Mouse (Mus musculus): ENCODE results near the gene Vil1. TPM values are rescaled to one million over a fixed set of nuclear protein-coding genes. Genes with fewer than 3 reads are reported as not detected.

The Vil1 gene
- polyA plus RNA-seq, 1 experiment from 2014 or later: 0.19 TPM

GRCm38 (mm10) chr1:74397268-74397918 is 11.8 kb upstream of the Vil1 start:
- WGBS (ENCODE audit: insufficient replicate concordance): 3% methylated on average over 41 of the region's 41 CpGs
- Histone ChIP-seq H3K9ac (replicated peaks) (peak overlapping the region; percentile 71), H3K4me1 (ENCODE audit: insufficient read depth) (peaks cover 39% of the 10 kb centered on the region), H3K9me3 (ENCODE audit: low read length) (no peaks in the 10 kb centered on the region), H3K27me3 (ENCODE audit: insufficient read depth, low read length) (no peaks in the 10 kb centered on the region), H3K36me3 (replicated peaks; ENCODE audit: insufficient read depth, low read length) (peaks cover 21% of the 10 kb centered on the region), H3K4me2 (ENCODE audit: low read depth, low read length) (peak overlapping the region; percentile 85), H3K4me3 (ENCODE audit: low read depth, low read length) (peak overlapping the region; percentile 59), H3K27ac (ENCODE audit: low read depth) (peak overlapping the region; percentile 89)
- ATAC-seq (peak; percentile 92), DNase-seq (peak; percentile 99)
- TF ChIP-seq CTCF (IDR thresholded peaks at IDR 0.05; ENCODE audit: low read depth) (peak; percentile 97), EP300 (IDR thresholded peaks at IDR 0.05; ENCODE audit: low read depth) (peak; percentile 84)

GRCm38 (mm10) chr1:74397919-74398451 is 11.2 kb upstream of the Vil1 start:
- peak overlapping the region; percentile 85 for H3K4me2 ChIP-seq (ENCODE audit: low read depth, low read length)
- H3K4me3 ChIP-seq (ENCODE audit: low read depth, low read length): peak overlapping the region; percentile 59
- peak; percentile 5 for ATAC-seq
- no peaks in the 10 kb centered on the region for H3K9me3 ChIP-seq (ENCODE audit: low read length)
- H3K27ac ChIP-seq (ENCODE audit: low read depth): peak overlapping the region; percentile 89
- TF ChIP-seq CTCF (IDR thresholded peaks at IDR 0.05; ENCODE audit: low read depth) (peak; percentile 80), EP300 (IDR thresholded peaks at IDR 0.05; ENCODE audit: low read depth) (no peak)
- H3K4me1 ChIP-seq (ENCODE audit: insufficient read depth): peaks cover 35% of the 10 kb centered on the region
- H3K36me3 ChIP-seq (replicated peaks; ENCODE audit: insufficient read depth, low read length): peaks cover 21% of the 10 kb centered on the region
- WGBS (ENCODE audit: insufficient replicate concordance): 3% methylated on average over 11 of the region's 11 CpGs
- no peaks in the 10 kb centered on the region for H3K27me3 ChIP-seq (ENCODE audit: insufficient read depth, low read length)
- peak overlapping the region; percentile 71 for H3K9ac ChIP-seq (replicated peaks)
- DNase-seq: peak; percentile 78

GRCm38 (mm10) chr1:74400531-74400930 is 8.6 kb upstream of the Vil1 start:
- Histone ChIP-seq H3K4me1 (ENCODE audit: insufficient read depth) (peaks cover 21% of the 10 kb centered on the region), H3K36me3 (replicated peaks; ENCODE audit: insufficient read depth, low read length) (no peaks in the 10 kb centered on the region), H3K4me3 (ENCODE audit: low read depth, low read length) (no peak overlapping the region), H3K9me3 (ENCODE audit: low read length) (no peaks in the 10 kb centered on the region), H3K4me2 (ENCODE audit: low read depth, low read length) (no peak overlapping the region), H3K9ac (replicated peaks) (no peak overlapping the region), H3K27ac (ENCODE audit: low read depth) (no peak overlapping the region), H3K27me3 (ENCODE audit: insufficient read depth, low read length) (no peaks in the 10 kb centered on the region)
- ATAC-seq: no peak
- WGBS (ENCODE audit: insufficient replicate concordance): 65% methylated on average over 3 of the region's 3 CpGs
- TF ChIP-seq CTCF (IDR thresholded peaks at IDR 0.05; ENCODE audit: low read depth) (no peak), EP300 (IDR thresholded peaks at IDR 0.05; ENCODE audit: low read depth) (no peak)
- DNase-seq: no peak

GRCm38 (mm10) chr1:74401015-74401702 is 8.0 kb upstream of the Vil1 start:
- Histone ChIP-seq H3K36me3 (replicated peaks; ENCODE audit: insufficient read depth, low read length) (no peaks in the 10 kb centered on the region), H3K27me3 (ENCODE audit: insufficient read depth, low read length) (no peaks in the 10 kb centered on the region), H3K9ac (replicated peaks) (no peak overlapping the region), H3K9me3 (ENCODE audit: low read length) (no peaks in the 10 kb centered on the region), H3K4me2 (ENCODE audit: low read depth, low read length) (peak overlapping the region; percentile 47), H3K4me3 (ENCODE audit: low read depth, low read length) (no peak overlapping the region), H3K4me1 (ENCODE audit: insufficient read depth) (peaks cover 21% of the 10 kb centered on the region), H3K27ac (ENCODE audit: low read depth) (no peak overlapping the region)
- WGBS (ENCODE audit: insufficient replicate concordance): 40% methylated on average over 16 of the region's 16 CpGs
- ATAC-seq: no peak
- no peak for DNase-seq
- no peak for TF ChIP-seq CTCF (IDR thresholded peaks at IDR 0.05; ENCODE audit: low read depth)
- TF ChIP-seq EP300 (IDR thresholded peaks at IDR 0.05; ENCODE audit: low read depth): no peak

GRCm38 (mm10) chr1:74404206-74404605 is 5.0 kb upstream of the Vil1 start:
- no peak for TF ChIP-seq EP300 (IDR thresholded peaks at IDR 0.05; ENCODE audit: low read depth)
- TF ChIP-seq CTCF (IDR thresholded peaks at IDR 0.05; ENCODE audit: low read depth): no peak
- H3K4me1 ChIP-seq (ENCODE audit: insufficient read depth): peaks cover 10% of the 10 kb centered on the region; the same call in 1 of the 2 replicates
- no peaks in the 10 kb centered on the region for H3K36me3 ChIP-seq (replicated peaks; ENCODE audit: insufficient read depth, low read length)
- no peak overlapping the region for H3K9ac ChIP-seq (replicated peaks)
- no peak overlapping the region for H3K4me2 ChIP-seq (ENCODE audit: low read depth, low read length)
- no peak for ATAC-seq
- DNase-seq: no peak
- H3K27me3 ChIP-seq (ENCODE audit: insufficient read depth, low read length): no peaks in the 10 kb centered on the region
- H3K4me3 ChIP-seq (ENCODE audit: low read depth, low read length): no peak overlapping the region
- WGBS (ENCODE audit: insufficient replicate concordance): 69% methylated on average over 4 of the region's 4 CpGs
- no peaks in the 10 kb centered on the region for H3K9me3 ChIP-seq (ENCODE audit: low read length)
- no peak overlapping the region for H3K27ac ChIP-seq (ENCODE audit: low read depth)

- Histone ChIP-seq H3K4me2 (ENCODE audit: low read depth, low read length) (no peak overlapping the region), H3K4me1 (ENCODE audit: insufficient read depth) (peaks cover 8% of the 10 kb centered on the region; the same call in 1 of the 2 replicates), H3K27ac (ENCODE audit: low read depth) (no peak overlapping the region), H3K36me3 (replicated peaks; ENCODE audit: insufficient read depth, low read length) (no peaks in the 10 kb centered on the region), H3K9ac (replicated peaks) (no peak overlapping the region), H3K27me3 (ENCODE audit: insufficient read depth, low read length) (no peaks in the 10 kb centered on the region), H3K4me3 (ENCODE audit: low read depth, low read length) (no peak overlapping the region), H3K9me3 (ENCODE audit: low read length) (no peaks in the 10 kb centered on the region)
- DNase-seq: no peak
- TF ChIP-seq CTCF (IDR thresholded peaks at IDR 0.05; ENCODE audit: low read depth) (no peak), EP300 (IDR thresholded peaks at IDR 0.05; ENCODE audit: low read depth) (no peak)
- 53% methylated on average over 2 of the region's 2 CpGs for WGBS (ENCODE audit: insufficient replicate concordance)
- ATAC-seq: no peak
Measured at GRCm38 (mm10) chr1:74411753-74412325, 2.7 kb downstream of the Vil1 start.

All from liver, postnatal 0 days (tissue).